Mouse (Mus musculus) E14TG2a.4 (cell line): ENCODE measurements around the gene Bcat2.

Experiments used
- H3K27me3 ChIP-seq: 2 replicates; pipeline ENCODE4 v1.6.1; 2014; ENCODE audit warnings: low read length, control low read depth; ENCODE audit not compliant: insufficient read depth
- H3K36me3 ChIP-seq: 2 replicates; pipeline ENCODE4 v1.6.1; 2014; ENCODE audit warnings: low read length, control low read depth; ENCODE audit not compliant: insufficient read depth
- H3K4me1 ChIP-seq: replicated peaks from 2 replicates; pipeline ENCODE4 v1.6.1; 2014; ENCODE audit warnings: low read depth, low read length, control low read depth
- H3K4me3 ChIP-seq: replicated peaks from 2 replicates; pipeline ENCODE4 v1.5.1; 2014; ENCODE audit warnings: mild to moderate bottlenecking, low read length
- H3K9me3 ChIP-seq: 2 replicates; pipeline ENCODE4 v1.6.1; 2014; ENCODE audit warnings: low read length, control low read depth
- CTCF ChIP-seq: conservative IDR thresholded peaks from 2 replicates; pipeline ENCODE4 v1.5.1; 2014; ENCODE audit warnings: low read length
- NANOG ChIP-seq: IDR thresholded peaks from 2 replicates; pipeline ENCODE4 v1.6.1; 2014; ENCODE audit warnings: borderline replicate concordance, low read length, mixed read lengths
- POU5F1 ChIP-seq: IDR thresholded peaks from 2 replicates; pipeline ENCODE4 v1.6.1; 2014; ENCODE audit warnings: low read length, borderline replicate concordance

The Bcat2 gene

GRCm38 (mm10) chr7:45567780-45568516, 2.0 kb upstream of the Bcat2 start:
- Histone ChIP-seq H3K9me3 (no peaks in the 10 kb centered on the region), H3K4me3 (peak overlapping the region; percentile 70), H3K36me3 (peaks cover 32% of the 10 kb centered on the region), H3K27me3 (no peaks in the 10 kb centered on the region), H3K4me1 (peaks cover 77% of the 10 kb centered on the region)
- TF ChIP-seq POU5F1: no peak
- TF ChIP-seq CTCF: no peak
- TF ChIP-seq NANOG: no peak; the same call in 1 of the 2 replicates

- Histone ChIP-seq H3K4me3 (0 out of 2 replicates have a peak overlapping the region, but pooled peaks have one; percentile 10), H3K36me3 (peaks cover 39% of the 10 kb centered on the region), H3K9me3 (no peaks in the 10 kb centered on the region), H3K4me1 (peaks cover 82% of the 10 kb centered on the region), H3K27me3 (no peaks in the 10 kb centered on the region)
- TF ChIP-seq POU5F1: no peak
- peak; percentile 32; the same call in 1 of the 2 replicates for TF ChIP-seq NANOG
- no peak for TF ChIP-seq CTCF
Measured at GRCm38 (mm10) chr7:45568601-45569473, 1.1 kb upstream of the Bcat2 start.

DNA sequence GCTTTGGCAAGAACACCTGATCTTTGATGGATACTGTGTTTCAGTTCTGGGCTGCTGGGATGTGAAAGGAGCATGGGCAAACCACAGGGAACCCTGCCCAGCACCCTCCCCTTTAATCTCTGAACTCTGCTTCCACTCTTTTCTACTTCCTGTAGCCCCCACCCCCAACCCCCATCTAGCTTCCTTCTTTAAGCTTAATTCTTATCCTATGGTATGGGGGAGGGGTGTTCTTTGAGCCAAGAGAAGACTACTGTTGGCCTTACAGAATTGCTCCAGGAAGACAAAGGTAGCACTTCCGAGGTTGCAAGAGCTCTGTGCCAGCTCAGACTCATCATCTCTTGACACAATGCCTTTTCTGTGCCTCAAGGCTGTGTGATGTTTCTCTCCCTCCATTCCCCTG, 2.0 kb downstream of the Bcat2 start:
- no peaks in the 10 kb centered on the region for H3K9me3 ChIP-seq
- no peak for TF ChIP-seq NANOG
- TF ChIP-seq POU5F1: no peak
- TF ChIP-seq CTCF: no peak
- H3K27me3 ChIP-seq: no peaks in the 10 kb centered on the region
- H3K4me3 ChIP-seq: peak overlapping the region; percentile 87
- H3K4me1 ChIP-seq: peaks cover 83% of the 10 kb centered on the region
- H3K36me3 ChIP-seq: peaks cover 43% of the 10 kb centered on the region

DNA sequence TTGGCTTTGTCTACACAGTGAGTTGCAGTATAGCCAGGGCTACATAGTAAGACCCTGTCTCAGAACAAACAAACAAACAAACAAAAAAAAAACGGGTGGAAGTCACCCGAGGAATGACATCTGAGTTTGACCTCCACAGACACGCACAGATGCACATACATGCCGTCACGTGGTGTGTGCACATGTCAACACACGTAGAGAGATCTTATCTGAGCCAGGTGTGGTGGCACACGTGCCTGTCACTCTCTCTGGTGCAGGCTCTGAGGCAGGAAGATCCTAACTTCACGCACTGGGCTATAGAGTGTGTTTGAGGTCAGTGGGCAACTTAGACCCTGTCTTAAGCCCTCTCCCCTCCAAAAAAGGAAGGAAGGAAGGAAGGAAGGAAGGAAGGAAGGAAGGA, 4.0 kb downstream of the Bcat2 start:
- Histone ChIP-seq H3K4me3 (0 out of 2 replicates have a peak overlapping the region, but pooled peaks have one; percentile 4), H3K4me1 (peaks cover 74% of the 10 kb centered on the region), H3K36me3 (peaks cover 49% of the 10 kb centered on the region), H3K9me3 (no peaks in the 10 kb centered on the region), H3K27me3 (no peaks in the 10 kb centered on the region)
- no peak for TF ChIP-seq POU5F1
- no peak for TF ChIP-seq CTCF
- no peak for TF ChIP-seq NANOG

DNA sequence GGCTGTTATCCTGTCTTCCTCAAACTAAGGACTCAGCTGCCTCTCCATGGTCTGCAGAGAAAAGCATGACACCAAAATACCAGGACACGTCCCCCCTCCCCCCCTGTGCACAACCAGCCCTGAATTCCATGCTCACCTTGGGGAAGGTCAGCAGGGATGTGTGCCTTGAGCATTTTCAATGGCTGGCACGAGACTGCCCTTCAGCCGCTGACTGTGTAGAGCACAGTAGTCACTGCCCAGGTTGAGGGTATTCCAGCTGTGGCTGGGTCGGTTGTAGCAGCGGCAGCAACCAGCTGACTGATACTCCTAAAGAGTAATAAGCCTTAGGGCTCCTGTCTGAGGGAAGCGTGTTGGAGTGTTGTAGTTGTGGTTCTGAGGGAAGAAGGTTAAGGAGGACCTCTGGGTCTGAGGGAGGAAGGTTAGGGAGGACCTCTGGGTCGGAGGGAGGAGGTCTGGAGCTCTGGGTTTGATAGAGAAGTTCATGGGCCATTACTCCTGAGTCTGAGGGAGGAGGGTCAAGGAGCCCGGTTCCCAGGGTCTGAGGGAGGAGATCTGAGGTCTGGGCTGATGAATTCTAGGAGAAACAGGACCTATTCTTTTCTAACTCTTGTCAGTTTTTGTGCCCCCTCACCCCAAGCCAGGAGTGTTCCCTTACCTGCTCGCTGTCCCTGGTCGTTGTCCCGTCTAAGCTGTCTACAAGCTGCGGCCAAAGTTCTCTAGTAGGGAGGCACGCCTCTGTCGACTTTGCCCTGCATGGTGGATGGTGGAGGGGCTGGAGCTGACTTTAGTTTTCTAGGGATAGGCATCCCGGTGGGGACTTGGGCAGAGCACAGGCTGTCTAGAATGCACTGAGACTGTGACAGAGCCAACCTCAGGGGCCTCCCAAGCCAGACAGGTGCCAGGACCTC, 4.8 kb downstream of the Bcat2 start:
- Histone ChIP-seq H3K27me3 (no peaks in the 10 kb centered on the region), H3K9me3 (no peaks in the 10 kb centered on the region)

GRCm38 (mm10) chr7:45585923-45586322, 16.0 kb downstream of the Bcat2 start:
- Histone ChIP-seq H3K4me3 (no peak overlapping the region), H3K27me3 (no peaks in the 10 kb centered on the region), H3K4me1 (peaks cover 55% of the 10 kb centered on the region), H3K9me3 (no peaks in the 10 kb centered on the region), H3K36me3 (peaks cover 79% of the 10 kb centered on the region)
- no peak for TF ChIP-seq POU5F1
- no peak for TF ChIP-seq NANOG
- TF ChIP-seq CTCF: no peak

More for the DNA sequence above, 4.8 kb downstream of the Bcat2 start:
- Histone ChIP-seq H3K4me3 (no peak overlapping the region; the same call in 1 of the 2 replicates), H3K4me1 (peaks cover 67% of the 10 kb centered on the region), H3K36me3 (peaks cover 51% of the 10 kb centered on the region)
- no peak for TF ChIP-seq CTCF
- no peak for TF ChIP-seq POU5F1
- TF ChIP-seq NANOG: no peak

GRCm38 (mm10) chr7:45587631-45588592, 18.0 kb downstream of the Bcat2 start:
- no peak overlapping the region for H3K4me3 ChIP-seq
- TF ChIP-seq POU5F1 (no peak), CTCF (no peak), NANOG (no peak)
- peaks cover 60% of the 10 kb centered on the region for H3K36me3 ChIP-seq
- no peaks in the 10 kb centered on the region for H3K9me3 ChIP-seq
- no peaks in the 10 kb centered on the region for H3K27me3 ChIP-seq
- peaks cover 59% of the 10 kb centered on the region for H3K4me1 ChIP-seq
